Mouse (Mus musculus): ENCODE results near the gene Mt3.

- TF ChIP-seq CTCF (IDR thresholded peaks at IDR 0.05; ENCODE audit: borderline replicate concordance, control insufficient read depth, extremely low read depth, insufficient read depth, low read length, poor library complexity) (no peak), POLR2A (IDR thresholded peaks at IDR 0.05; ENCODE audit: control insufficient read depth, extremely low read depth, insufficient read depth, low read length, poor library complexity) (no peak)
Measured at GRCm38 (mm10) chr8:94192926-94193325, 40.5 kb downstream of the Mt3 start.

All from thymus, adult 2 months (tissue).